Mouse (Mus musculus) lung, adult 2 months (tissue): ENCODE data around the gene Ruvbl2.

Source experiments
- CTCF ChIP-seq: fragments of 200-500 bp; IDR thresholded peaks from 2 replicates; pipeline ENCODE4 v1.5.1; 2011; ENCODE audit warnings: mild to moderate bottlenecking, low read length, control low read depth; ENCODE audit not compliant: insufficient read depth
- POLR2A ChIP-seq: fragments of 200-500 bp; IDR thresholded peaks from 2 replicates; pipeline ENCODE4 v1.6.1; 2011; ENCODE audit warnings: low read depth, mild to moderate bottlenecking, control low read depth, low read length, borderline replicate concordance; ENCODE audit errors: extremely low read depth

DNA sequence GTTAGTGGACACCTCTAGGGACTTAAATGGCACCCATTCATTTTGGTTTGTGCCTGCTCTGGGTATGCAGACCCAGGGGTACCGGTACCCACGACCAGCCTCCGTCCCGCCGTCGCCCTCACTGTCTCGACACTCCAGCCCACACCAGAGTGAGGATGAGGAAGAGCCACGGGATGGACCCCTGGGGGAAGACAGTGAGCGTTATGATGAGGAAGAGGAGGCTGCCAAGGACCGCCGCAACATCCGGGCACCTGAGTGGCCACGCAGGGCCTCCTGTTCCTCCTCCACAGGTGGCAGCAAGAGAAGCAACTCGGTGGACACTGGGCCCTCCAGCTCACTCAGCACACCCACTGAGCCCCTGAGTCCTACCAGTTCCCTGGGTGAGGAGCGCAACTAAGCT is 17.1 kb upstream of the Ruvbl2 start:
- no peak for TF ChIP-seq POLR2A
- no peak for TF ChIP-seq CTCF
